Mouse (Mus musculus) liver, embryonic 14.5 days (tissue): ENCODE results near the gene Bloc1s5. TPM values are rescaled to one million over a fixed set of nuclear protein-coding genes. Genes with fewer than 3 reads are reported as not detected.

ENCODE experiments used
- ATAC-seq: fragments of 200-750 bp; cut with Nextera tagmentation; 2 replicates; pipeline ENCODE4 v1.8.0; 2017; ENCODE audit warnings: moderate number of reproducible peaks, mild to moderate bottlenecking, moderate library complexity; ENCODE audit not compliant: insufficient read depth
- DNase-seq, 3 experiments: peaks; one replicate each; pipeline ENCODE4 v3.0.0-alpha.2; 2012 to 2013; ENCODE audit warnings: low read depth in 3 of 3, low spot score in 3 of 3
- H3K27ac ChIP-seq: fragments of 300-500 bp; sonication (generic); 2 replicates; pipeline ENCODE4 v1.5.1; 2014; ENCODE audit warnings: moderate library complexity, mild to moderate bottlenecking, control low read depth, inconsistent platforms
- H3K27me3 ChIP-seq: fragments of 300-500 bp; sonication (generic); 2 replicates; pipeline ENCODE4 v1.6.1; 2014; ENCODE audit warnings: mild to moderate bottlenecking, low read length, moderate library complexity; ENCODE audit not compliant: control insufficient read depth, insufficient read depth
- H3K36me3 ChIP-seq: fragments of 300-500 bp; sonication (generic); replicated peaks from 2 replicates; pipeline ENCODE4 v1.6.1; 2014; ENCODE audit warnings: low read depth; ENCODE audit not compliant: control insufficient read depth, insufficient read depth
- H3K4me1 ChIP-seq, 2 experiments: fragments of 200-500 bp in 1 of 2; fragments of 300-500 bp in 1 of 2; sonication (generic) in 1 of 2; replicated peaks; 2 replicates each; pipeline ENCODE4 v1.6.1; 2012 to 2014; ENCODE audit warnings: antibody characterized with exemption in 1 of 2, inconsistent platforms in 1 of 2, low read length in 1 of 2; ENCODE audit not compliant: control insufficient read depth in 2 of 2, insufficient read depth in 2 of 2
- H3K4me2 ChIP-seq: fragments of 300-500 bp; sonication (generic); 2 replicates; pipeline ENCODE4 v1.6.1; 2014; ENCODE audit warnings: low read depth, mild to moderate bottlenecking, control low read depth, moderate library complexity
- H3K4me3 ChIP-seq, 2 experiments: fragments of 200-500 bp in 1 of 2; fragments of 300-500 bp in 1 of 2; sonication (generic) in 1 of 2; 2 replicates each; pipeline ENCODE4 v1.5.1; 2012 to 2014; ENCODE audit warnings: low read depth in 2 of 2, low read length in 2 of 2, mild to moderate bottlenecking in 2 of 2, control low read depth in 1 of 2, inconsistent platforms in 1 of 2, moderate library complexity in 1 of 2; ENCODE audit not compliant: insufficient read depth in 1 of 2
- H3K9ac ChIP-seq: fragments of 300-500 bp; sonication (generic); replicated peaks from 2 replicates; pipeline ENCODE4 v1.6.1; 2014; ENCODE audit warnings: mild to moderate bottlenecking, control low read depth, moderate library complexity
- H3K9me3 ChIP-seq: fragments of 300-500 bp; sonication (generic); 2 replicates; pipeline ENCODE4 v1.6.1; 2016; ENCODE audit warnings: low read length, mixed read lengths; ENCODE audit not compliant: control insufficient read depth
- CTCF ChIP-seq: IDR thresholded peaks from 2 replicates; pipeline ENCODE4 v1.5.1; 2016; ENCODE audit warnings: antibody characterized with exemption, low read depth, control low read depth
- EP300 ChIP-seq: IDR thresholded peaks from 2 replicates; pipeline ENCODE4 v1.6.1; 2016; ENCODE audit warnings: antibody characterized with exemption, low read depth
- WGBS: fragments of 180-500 bp; shearing (Covaris S2); extraction: QIAGEN DNeasy Blood & Tissue Kit; methylation state at CpG from one replicate; pipeline ENCODE4 v1.1.7; 2014; ENCODE audit not compliant: insufficient replicate concordance; 5-methylcytosine and 5-hydroxymethylcytosine counted together
- polyA plus RNA-seq, 2 experiments: library from polyadenylated mRNA; depleted of rRNA in 1 of 2; stranded (reverse) in 1 of 2; unstranded in 1 of 2; fragments of >200 nt; fragmentation: Nextera tagmentation in 1 of 2; extraction: Ambion mirVana in 1 of 2; gene quantifications; 2 replicates each; pipeline versions ENCODE4 v1.2.1 to v1.2.3; 2012 to 2014

The Bloc1s5 gene
- polyA plus RNA-seq, 2 experiments: 3.6 to 10.4 TPM

GRCm38 (mm10) chr13:38664753-38665152 is 29.8 kb upstream of the Bloc1s5 start:
- 19% methylated on average over 1 of the region's 1 CpGs for WGBS
- peak overlapping the region; percentile 38 for H3K9ac ChIP-seq
- DNase-seq (peak; percentile 55 to 69 (median 67)), ATAC-seq (peak; percentile 94)
- TF ChIP-seq CTCF (no peak), EP300 (peak; percentile 91)
- H3K4me3 ChIP-seq: no peak overlapping the region
- peaks cover 10 to 24% of the 10 kb centered on the region in 2 experiments for H3K4me1 ChIP-seq
- peak overlapping the region; percentile 76 for H3K27ac ChIP-seq
- H3K4me2 ChIP-seq: peak overlapping the region; percentile 52
- no peaks in the 10 kb centered on the region for H3K27me3 ChIP-seq
- H3K9me3 ChIP-seq: no peaks in the 10 kb centered on the region; the same call in 1 of the 2 replicates
- no peaks in the 10 kb centered on the region for H3K36me3 ChIP-seq

DNA sequence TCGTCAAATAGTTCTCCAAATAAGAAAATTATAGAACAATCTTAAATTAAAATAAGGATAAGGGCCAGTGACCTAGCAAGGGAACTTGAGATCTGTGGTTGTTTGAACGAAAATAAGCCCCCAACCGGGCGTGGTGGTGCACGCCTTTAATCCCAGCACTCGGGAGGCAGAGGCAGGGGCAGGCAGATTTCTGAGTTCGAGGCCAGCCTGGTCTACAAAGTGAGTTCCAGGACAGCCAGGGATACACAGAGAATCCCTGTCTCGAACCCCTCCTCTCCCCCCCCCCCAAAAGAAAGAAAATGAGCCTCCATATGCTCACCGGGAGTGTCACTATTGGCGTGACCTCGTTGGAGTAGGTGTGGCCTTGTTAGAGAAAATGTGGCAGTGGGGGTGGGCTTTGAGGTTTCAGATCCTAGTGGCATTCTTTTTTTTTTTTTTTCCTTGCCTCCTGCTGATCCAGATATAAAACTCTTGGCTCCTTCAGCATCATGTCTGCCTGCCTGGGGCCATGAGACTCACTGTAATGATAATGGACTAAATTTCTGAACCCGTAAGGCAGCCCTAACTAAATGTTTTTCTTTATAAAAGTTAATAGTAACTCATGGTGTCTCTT is 24.7 kb upstream of the Bloc1s5 start:
- H3K27ac ChIP-seq: no peak overlapping the region
- 53% methylated on average over 12 of the region's 12 CpGs for WGBS
- H3K27me3 ChIP-seq: no peaks in the 10 kb centered on the region
- DNase-seq (no peak), ATAC-seq (no peak)
- peak overlapping the region in 1 of 2 experiments; percentile 78; a peak in 1 of 4 replicates for H3K4me3 ChIP-seq
- peak overlapping the region; percentile 64 for H3K4me2 ChIP-seq
- TF ChIP-seq CTCF (no peak), EP300 (no peak)
- peaks cover 15% of the 10 kb centered on the region for H3K36me3 ChIP-seq
- H3K9me3 ChIP-seq: no peaks in the 10 kb centered on the region; the same call in 1 of the 2 replicates
- H3K4me1 ChIP-seq: peaks cover 22 to 27% of the 10 kb centered on the region in 2 experiments
- H3K9ac ChIP-seq: no peak overlapping the region

DNA sequence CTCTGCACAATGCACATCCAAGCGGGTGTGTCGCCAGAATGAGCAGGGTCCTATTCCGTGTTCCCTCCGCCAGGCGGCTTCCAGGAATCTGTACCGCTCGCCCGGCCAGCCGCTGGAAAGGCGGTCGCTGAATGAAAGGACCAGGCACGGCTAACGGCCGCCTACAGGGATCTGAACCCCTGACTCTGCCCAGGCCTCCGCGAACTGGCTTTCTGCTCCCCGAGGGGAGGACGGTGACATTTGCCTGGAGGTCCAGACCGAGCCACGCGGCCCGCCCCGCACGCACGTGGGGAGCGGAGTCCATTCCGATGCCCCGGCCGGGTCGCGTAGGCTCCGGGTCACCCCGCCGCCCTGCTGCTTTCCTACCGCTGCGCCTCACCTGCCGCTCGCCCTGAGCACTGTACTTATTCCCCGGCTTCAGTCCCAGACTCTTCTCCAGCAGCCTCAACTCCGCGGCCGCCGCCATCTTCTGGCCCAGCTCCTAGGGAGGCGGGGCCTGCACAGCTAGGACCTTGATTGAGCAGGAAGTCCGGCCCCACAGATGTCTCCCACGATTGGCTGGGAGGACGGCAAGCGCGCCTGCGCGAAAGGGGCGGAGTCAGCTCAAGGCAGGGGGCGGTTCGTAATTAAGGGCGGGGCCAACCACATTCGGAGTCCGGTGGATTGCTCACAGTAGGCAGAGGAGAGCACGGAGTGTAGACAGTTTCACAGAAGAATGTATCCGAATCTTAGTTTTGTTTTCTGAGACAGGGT is 23.8 kb upstream of the Bloc1s5 start, which contains the start of gene Eef1e1:
Eef1e1 (minus strand) TSS at position 531 of the 753 bp plus-strand sequence.
- H3K4me2 ChIP-seq: peak within 1 kb of the TSS; percentile 64

GRCm38 (mm10) chr13:38657865-38658264 is 23.0 kb upstream of the Bloc1s5 start:
- peak overlapping the region; percentile 69 for H3K9ac ChIP-seq
- no peak for ATAC-seq
- H3K4me1 ChIP-seq: peaks cover 14 to 21% of the 10 kb centered on the region in 2 experiments
- H3K4me2 ChIP-seq: peak overlapping the region; percentile 64
- no peak for DNase-seq
- 9% methylated on average over 4 of the region's 4 CpGs for WGBS
- no peaks in the 10 kb centered on the region; the same call in 1 of the 2 replicates for H3K9me3 ChIP-seq
- no peaks in the 10 kb centered on the region for H3K27me3 ChIP-seq
- no peak overlapping the region for H3K27ac ChIP-seq
- H3K36me3 ChIP-seq: peaks cover 30% of the 10 kb centered on the region
- TF ChIP-seq CTCF: no peak
- peak overlapping the region; percentile 78 to 87 for H3K4me3 ChIP-seq

More for the DNA sequence above, 23.8 kb upstream of the Bloc1s5 start, which contains the start of gene Eef1e1:
- H3K4me1 ChIP-seq: peaks cover 14 to 21% of the 10 kb centered on the region in 2 experiments
- ATAC-seq: peak; percentile 99
- no peaks in the 10 kb centered on the region for H3K27me3 ChIP-seq
- H3K27ac ChIP-seq: peak within 1 kb of the TSS; percentile 64
- under 1% methylated on average over 59 of the region's 59 CpGs for WGBS
- peak within 1 kb of the TSS; percentile 69 for H3K9ac ChIP-seq
- TF ChIP-seq CTCF (peak; percentile 83), EP300 (no peak)
- H3K9me3 ChIP-seq: no peaks in the 10 kb centered on the region; the same call in 1 of the 2 replicates
- H3K36me3 ChIP-seq: peaks cover 23% of the 10 kb centered on the region
- peak; percentile 90 to 93 (median 92) for DNase-seq
- peak within 1 kb of the TSS; percentile 78 to 87 for H3K4me3 ChIP-seq

DNA sequence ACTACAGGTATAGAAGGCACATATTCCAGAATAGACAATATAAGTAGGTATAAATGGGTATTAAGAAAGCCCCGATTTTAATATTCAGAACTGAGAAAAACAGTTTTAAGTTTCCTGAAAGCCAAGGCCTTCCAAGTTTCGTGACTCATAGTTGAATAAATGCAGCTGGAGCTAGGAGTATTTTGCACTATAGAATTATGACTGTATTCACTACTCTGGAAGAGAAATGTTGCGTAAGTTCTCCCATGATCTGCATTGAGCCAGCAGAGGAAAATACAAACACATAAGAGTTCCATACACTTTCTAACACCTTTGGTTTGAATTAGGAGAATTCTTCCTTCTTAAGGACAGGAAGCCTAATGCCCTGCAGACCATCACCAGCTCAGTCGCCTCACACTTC is 15.4 kb upstream of the Bloc1s5 start:
- Histone ChIP-seq H3K27ac (no peak overlapping the region), H3K9me3 (no peaks in the 10 kb centered on the region), H3K27me3 (no peaks in the 10 kb centered on the region), H3K4me3 (no peak overlapping the region), H3K4me1 (no peaks in the 10 kb centered on the region), H3K4me2 (no peak overlapping the region), H3K36me3 (peaks cover 74% of the 10 kb centered on the region), H3K9ac (no peak overlapping the region)
- 84% methylated on average over 4 of the region's 4 CpGs for WGBS
- DNase-seq: no peak
- no peak for TF ChIP-seq EP300
- no peak for TF ChIP-seq CTCF
- no peak for ATAC-seq
